Mouse (Mus musculus) embryonic facial prominence, embryonic 13.5 days (tissue): Measurements from ENCODE around the gene Ifi202b. TPM values are rescaled to one million over a fixed set of nuclear protein-coding genes. Genes with fewer than 3 reads are reported as not detected.
"Not testable (repeated sequence)": the region's sequence is repeated elsewhere in the genome, so short reads cannot be mapped to it uniquely, and the experiment has no call there.

ENCODE experiments used
- ATAC-seq: fragments of 200-750 bp; cut with Nextera tagmentation; 2 replicates; pipeline ENCODE4 v1.8.0; 2017; ENCODE audit warnings: low read depth; ENCODE audit not compliant: insufficient number of reproducible peaks, insufficient read depth, low FRiP score, low TSS enrichment
- H3K27ac ChIP-seq: fragments of 300-500 bp; sonication (generic); 2 replicates; pipeline ENCODE4 v1.5.1; 2015; ENCODE audit warnings: moderate library complexity, mild to moderate bottlenecking, inconsistent platforms
- H3K27me3 ChIP-seq: fragments of 300-500 bp; sonication (generic); 2 replicates; pipeline ENCODE4 v1.6.1; 2015; ENCODE audit warnings: mild to moderate bottlenecking, inconsistent platforms
- H3K36me3 ChIP-seq: fragments of 300-500 bp; sonication (generic); 2 replicates; pipeline ENCODE4 v1.6.1; 2015; ENCODE audit warnings: mild to moderate bottlenecking, inconsistent platforms
- H3K4me1 ChIP-seq: fragments of 300-500 bp; sonication (generic); 2 replicates; pipeline ENCODE4 v1.6.1; 2015; ENCODE audit warnings: inconsistent platforms
- H3K4me2 ChIP-seq: fragments of 300-500 bp; sonication (generic); 2 replicates; pipeline ENCODE4 v1.6.1; 2015; ENCODE audit warnings: moderate library complexity, mild to moderate bottlenecking, inconsistent platforms
- H3K4me3 ChIP-seq: fragments of 300-500 bp; sonication (generic); 2 replicates; pipeline ENCODE4 v1.5.1; 2015; ENCODE audit warnings: mild to moderate bottlenecking, inconsistent platforms
- H3K9ac ChIP-seq: fragments of 300-500 bp; sonication (generic); 2 replicates; pipeline ENCODE4 v1.6.1; 2015; ENCODE audit warnings: mild to moderate bottlenecking, inconsistent platforms
- H3K9me3 ChIP-seq: fragments of 300-500 bp; sonication (generic); 2 replicates; pipeline ENCODE4 v1.6.1; 2016; ENCODE audit warnings: inconsistent platforms
- WGBS: fragments of 180-500 bp; shearing (Covaris S2); methylation state at CpG from one replicate; pipeline ENCODE4 v1.1.7; 2015; ENCODE audit warnings: mixed read lengths; 5-methylcytosine and 5-hydroxymethylcytosine counted together
- polyA plus RNA-seq: library from polyadenylated mRNA; unstranded; fragments of >200 nt; fragmentation: Nextera tagmentation; extraction: Ambion mirVana; gene quantifications from 2 replicates; pipeline ENCODE4 v1.2.1, GENCODE M21; 2015

Ifi202b gene
- polyA plus RNA-seq, 1 experiment from 2014 or later: 1.5 TPM

- no peaks in the 10 kb centered on the region for H3K4me1 ChIP-seq
- H3K27me3 ChIP-seq: no peaks in the 10 kb centered on the region
- no peak overlapping the region for H3K4me2 ChIP-seq
- H3K27ac ChIP-seq: no peak overlapping the region
- no peak overlapping the region for H3K4me3 ChIP-seq
- no peak for ATAC-seq
- no peaks in the 10 kb centered on the region for H3K9me3 ChIP-seq
- H3K9ac ChIP-seq: no peak overlapping the region
- H3K36me3 ChIP-seq: no peaks in the 10 kb centered on the region
- WGBS: 81% methylated on average over 2 of the region's 2 CpGs
Observed at GRCm38 (mm10) chr1:173955071-173955796, 27.3 kb downstream of the Ifi202b start.

GRCm38 (mm10) chr1:173953563-173953962, 29.0 kb downstream of the Ifi202b start:
- Histone ChIP-seq H3K27me3 (no peaks in the 10 kb centered on the region), H3K36me3 (no peaks in the 10 kb centered on the region), H3K9ac (no peak overlapping the region), H3K4me2 (no peak overlapping the region), H3K4me3 (no peak overlapping the region), H3K4me1 (no peaks in the 10 kb centered on the region), H3K9me3 (no peaks in the 10 kb centered on the region), H3K27ac (no peak overlapping the region)
- 74% methylated on average over 1 of the region's 1 CpGs for WGBS
- no peak for ATAC-seq

DNA sequence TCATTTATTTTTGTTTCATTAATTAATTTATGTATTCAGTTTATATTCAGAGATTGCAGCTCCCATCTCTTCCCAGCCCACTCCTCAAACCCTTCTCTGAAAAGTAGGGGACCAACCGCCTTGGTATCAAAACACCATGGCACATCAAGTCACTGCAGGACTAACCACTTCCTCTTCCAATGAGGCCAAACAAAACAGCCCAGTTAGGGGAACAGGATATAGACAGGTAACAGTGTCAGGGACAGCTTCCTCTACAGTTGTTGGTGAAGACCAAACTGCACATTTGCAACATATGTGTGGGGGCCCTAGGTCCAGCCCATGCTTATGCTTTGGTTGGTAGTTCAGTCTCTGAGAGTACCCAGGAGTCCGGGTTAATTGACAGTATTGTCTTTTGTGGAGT, 33.5 kb downstream of the Ifi202b start:
- not testable (repeated sequence) for ATAC-seq, H3K9ac ChIP-seq
- 87% methylated on average over 2 of the region's 2 CpGs for WGBS

GRCm38 (mm10) chr1:173942780-173943066, 39.8 kb downstream of the Ifi202b start:
- H3K4me2 ChIP-seq, H3K27me3 ChIP-seq, H3K9me3 ChIP-seq, H3K27ac ChIP-seq, ATAC-seq, H3K4me1 ChIP-seq, H3K36me3 ChIP-seq, H3K4me3 ChIP-seq, H3K9ac ChIP-seq: not testable (repeated sequence)

More for the DNA sequence above, 33.5 kb downstream of the Ifi202b start:
- H3K4me1 ChIP-seq, H3K9me3 ChIP-seq, H3K27me3 ChIP-seq, H3K4me2 ChIP-seq, H3K4me3 ChIP-seq, H3K36me3 ChIP-seq, H3K27ac ChIP-seq: not testable (repeated sequence)

- H3K9me3 ChIP-seq, ATAC-seq, H3K9ac ChIP-seq, H3K36me3 ChIP-seq, H3K4me3 ChIP-seq, H3K4me1 ChIP-seq, H3K27ac ChIP-seq, H3K27me3 ChIP-seq, H3K4me2 ChIP-seq: not testable (repeated sequence)
- WGBS: 53% methylated on average over 3 of the region's 3 CpGs
Observed at GRCm38 (mm10) chr1:173941924-173942779, 40.4 kb downstream of the Ifi202b start, which contains the start of the genes Mndal and Ifi203. Mndal (minus strand) TSS chr1:173942491. Ifi203 (minus strand) TSS chr1:173942672.

DNA sequence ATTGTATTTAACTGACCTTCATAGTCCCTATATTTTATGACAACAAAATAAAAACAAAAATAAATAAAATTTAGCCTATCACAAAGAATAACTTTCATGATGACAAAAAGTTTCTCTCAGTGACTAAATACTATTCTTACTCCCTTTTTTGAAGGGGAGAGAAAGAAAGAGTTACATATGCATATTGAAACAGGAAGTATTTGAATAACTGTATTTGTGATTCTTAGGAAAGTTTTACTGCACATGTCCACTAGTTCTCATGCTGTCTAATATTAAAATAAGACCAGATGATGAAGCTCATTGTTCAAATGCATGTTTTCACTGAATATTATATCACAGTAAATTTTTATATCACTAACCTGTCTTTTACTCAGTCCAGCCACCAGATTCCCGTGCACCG, 41.0 kb downstream of the Ifi202b start:
- not testable (repeated sequence) for H3K9me3 ChIP-seq, H3K27me3 ChIP-seq, H3K27ac ChIP-seq, H3K4me1 ChIP-seq, H3K4me2 ChIP-seq, H3K36me3 ChIP-seq, H3K4me3 ChIP-seq, ATAC-seq, H3K9ac ChIP-seq
- 92% methylated on average over 2 of the region's 2 CpGs for WGBS

GRCm38 (mm10) chr1:173919279-173919678, 63.3 kb downstream of the Ifi202b start:
- H3K27me3 ChIP-seq, H3K4me3 ChIP-seq, H3K4me1 ChIP-seq, H3K9me3 ChIP-seq, H3K27ac ChIP-seq, ATAC-seq, H3K36me3 ChIP-seq, H3K9ac ChIP-seq, H3K4me2 ChIP-seq: not testable (repeated sequence)
- 44% methylated on average over 3 of the region's 3 CpGs for WGBS

DNA sequence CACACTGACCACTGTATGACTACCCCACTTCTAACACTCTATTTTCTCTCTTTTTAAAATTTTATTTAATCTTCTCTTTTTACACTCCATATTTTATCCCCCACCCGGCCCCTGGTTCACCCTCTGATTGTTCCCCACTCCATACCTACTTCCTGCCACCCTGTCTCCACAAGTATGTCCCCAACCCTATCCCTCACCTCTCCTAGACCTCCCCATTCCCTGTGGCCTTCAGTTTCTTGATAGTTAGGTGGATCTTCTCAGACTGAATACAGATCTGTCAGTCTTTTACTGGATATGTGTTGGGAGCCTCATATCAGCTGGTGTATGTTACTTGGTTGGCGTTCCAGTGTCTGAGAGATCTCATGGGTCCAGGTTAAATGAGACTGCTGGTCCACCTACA, 68.0 kb downstream of the Ifi202b start:
- no peaks in the 10 kb centered on the region for H3K9me3 ChIP-seq
- no peaks in the 10 kb centered on the region for H3K4me1 ChIP-seq
- 78% methylated on average over 2 of the region's 2 CpGs for WGBS
- H3K4me2 ChIP-seq: no peak overlapping the region
- no peaks in the 10 kb centered on the region for H3K27me3 ChIP-seq
- no peak overlapping the region for H3K9ac ChIP-seq
- H3K4me3 ChIP-seq: no peak overlapping the region
- H3K36me3 ChIP-seq: no peaks in the 10 kb centered on the region
- H3K27ac ChIP-seq: no peak overlapping the region
- no peak for ATAC-seq

GRCm38 (mm10) chr1:173913256-173913791, 69.2 kb downstream of the Ifi202b start:
- H3K9ac ChIP-seq, H3K4me1 ChIP-seq, H3K4me2 ChIP-seq, H3K27me3 ChIP-seq, H3K4me3 ChIP-seq, ATAC-seq, H3K9me3 ChIP-seq, H3K27ac ChIP-seq, H3K36me3 ChIP-seq: not testable (repeated sequence)

Other genes starting within 250 kb of the Ifi202b start
- 0.59 and 0.66 TPM in 2 replicates for gene Ifi207, start 241.0 kb downstream of the Ifi202b start, polyA plus RNA-seq
- 1.1 and 1.7 TPM in 2 replicates for gene Ifi204, start 215.8 kb downstream of the Ifi202b start, polyA plus RNA-seq
- gene Ifi211, start 69.7 kb downstream of the Ifi202b start, polyA plus RNA-seq: 0.63 and 1.1 TPM in 2 replicates
- 0.62 and 1.7 TPM in 2 replicates for gene Mndal, start 40.3 kb downstream of the Ifi202b start, polyA plus RNA-seq
- 0.34 and 0.53 TPM in 2 replicates for gene Ifi203, start 40.1 kb downstream of the Ifi202b start, polyA plus RNA-seq
- gene Ifi205, start 49.1 kb upstream of the Ifi202b start, polyA plus RNA-seq: not detected in 2 replicates
- gene Olfr433, start 58.0 kb upstream of the Ifi202b start, polyA plus RNA-seq: 0.10 TPM in 1 of 2 replicates, not detected in the other
- not detected in 2 replicates for gene Olfr432, start 66.5 kb upstream of the Ifi202b start, polyA plus RNA-seq
- gene Olfr430, start 83.9 kb upstream of the Ifi202b start, polyA plus RNA-seq: 0.08 and 0.14 TPM in 2 replicates
- gene Olfr429, start 101.6 kb upstream of the Ifi202b start, polyA plus RNA-seq: 0.22 and 0.37 TPM in 2 replicates
- not detected in 2 replicates for gene Olfr427, start 114.1 kb upstream of the Ifi202b start, polyA plus RNA-seq
- gene Olfr231, start 138.4 kb upstream of the Ifi202b start, polyA plus RNA-seq: 0.37 and 0.85 TPM in 2 replicates
- not detected in 2 replicates for gene Olfr424, start 148.8 kb upstream of the Ifi202b start, polyA plus RNA-seq
- not detected in 2 replicates for gene Olfr420, start 172.9 kb upstream of the Ifi202b start, polyA plus RNA-seq
- 0.38 and 0.67 TPM in 2 replicates for gene Spta1, start 190.0 kb upstream of the Ifi202b start, polyA plus RNA-seq